Mouse (Mus musculus) embryonic facial prominence, embryonic 10.5 days (tissue): Measurements from ENCODE around the gene Xbp1. TPM values are rescaled to one million over a fixed set of nuclear protein-coding genes. Genes with fewer than 3 reads are reported as not detected.
"Not testable (repeated sequence)": the region's sequence is repeated elsewhere in the genome, so short reads cannot be mapped to it uniquely, and the experiment has no call there.

Experiments used
- DNase-seq: peaks from one replicate; pipeline ENCODE4 v3.0.0-alpha.2; 2017; ENCODE audit warnings: low spot score
- H3K27ac ChIP-seq: fragments of 300-500 bp; sonication (generic); replicated peaks from 2 replicates; pipeline ENCODE4 v1.5.1; 2016; ENCODE audit warnings: mild to moderate bottlenecking
- H3K27me3 ChIP-seq: fragments of 300-500 bp; sonication (generic); replicated peaks from 2 replicates; pipeline ENCODE4 v1.6.1; 2016; ENCODE audit warnings: low read depth, mild to moderate bottlenecking; ENCODE audit not compliant: poor library complexity, severe bottlenecking
- H3K36me3 ChIP-seq: fragments of 300-500 bp; sonication (generic); replicated peaks from 2 replicates; pipeline ENCODE4 v1.6.1; 2016; ENCODE audit warnings: mild to moderate bottlenecking, moderate library complexity
- H3K4me1 ChIP-seq: fragments of 300-500 bp; sonication (generic); 2 replicates; pipeline ENCODE4 v1.6.1; 2016
- H3K4me3 ChIP-seq: fragments of 300-500 bp; sonication (generic); 2 replicates; pipeline ENCODE4 v1.5.1; 2016; ENCODE audit warnings: mild to moderate bottlenecking, moderate library complexity
- H3K9me3 ChIP-seq: fragments of 300-500 bp; sonication (generic); 2 replicates; pipeline ENCODE4 v1.6.1; 2016; ENCODE audit warnings: mild to moderate bottlenecking
- WGBS: fragments of 180-500 bp; shearing (Covaris S2); methylation state at CpG from one replicate; pipeline ENCODE4 v1.1.7; 2016; 5-methylcytosine and 5-hydroxymethylcytosine counted together
- polyA plus RNA-seq: library from polyadenylated mRNA; unstranded; fragments of >200 nt; fragmentation: Nextera tagmentation; extraction: Ambion mirVana; gene quantifications from 2 replicates; pipeline ENCODE4 v1.2.1, GENCODE M21; 2016

Xbp1 gene
- polyA plus RNA-seq, 1 experiment from 2014 or later, result 119 TPM

DNA sequence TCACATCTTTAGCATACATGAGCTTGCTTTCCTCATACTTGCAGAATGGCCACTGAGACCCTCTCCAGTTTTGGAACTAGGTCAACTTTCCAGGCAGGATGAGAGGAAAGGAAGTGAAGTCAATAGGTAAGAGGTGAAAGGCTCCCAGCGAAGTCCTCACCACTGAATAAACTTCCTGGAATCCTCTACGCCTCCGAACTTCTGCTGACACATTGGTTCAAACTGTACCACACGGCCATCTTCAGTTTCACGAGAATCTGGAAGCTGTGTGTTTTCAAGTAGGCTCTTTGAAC lies 10.4 kb upstream of the Xbp1 start:
- H3K4me3 ChIP-seq, result no peak overlapping the region
- H3K9me3 ChIP-seq, result no peaks in the 10 kb centered on the region
- H3K36me3 ChIP-seq, result no peaks in the 10 kb centered on the region
- DNase-seq, result no peak
- no peaks in the 10 kb centered on the region for H3K27me3 ChIP-seq
- WGBS, result 75% methylated on average over 5 of the region's 5 CpGs
- no peak overlapping the region for H3K27ac ChIP-seq
- H3K4me1 ChIP-seq, result peaks cover 12% of the 10 kb centered on the region

DNA sequence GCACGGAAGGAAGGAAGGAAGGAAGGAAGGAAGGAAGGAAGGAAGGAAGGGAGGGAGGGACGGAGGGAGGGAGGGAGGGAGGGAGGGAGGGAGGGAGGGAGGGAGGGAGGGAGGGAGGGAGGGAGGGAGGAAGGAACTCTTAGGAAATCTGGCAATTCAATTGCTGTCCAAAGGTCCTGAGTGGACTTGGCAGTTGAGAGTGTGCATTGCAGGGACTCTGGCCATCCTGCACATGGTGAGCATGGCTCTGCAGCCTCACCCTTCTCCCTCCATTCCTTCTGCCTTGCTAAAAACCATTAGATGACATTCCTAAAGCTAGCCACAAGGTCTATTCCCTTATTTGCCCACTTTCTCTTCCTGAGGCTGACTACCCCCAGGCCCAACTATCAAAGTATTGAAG lies 9.8 kb upstream of the Xbp1 start:
- not testable (repeated sequence) for H3K9me3 ChIP-seq
- WGBS, result no CpG with 5 or more reads among the region's 2 CpGs

DNA sequence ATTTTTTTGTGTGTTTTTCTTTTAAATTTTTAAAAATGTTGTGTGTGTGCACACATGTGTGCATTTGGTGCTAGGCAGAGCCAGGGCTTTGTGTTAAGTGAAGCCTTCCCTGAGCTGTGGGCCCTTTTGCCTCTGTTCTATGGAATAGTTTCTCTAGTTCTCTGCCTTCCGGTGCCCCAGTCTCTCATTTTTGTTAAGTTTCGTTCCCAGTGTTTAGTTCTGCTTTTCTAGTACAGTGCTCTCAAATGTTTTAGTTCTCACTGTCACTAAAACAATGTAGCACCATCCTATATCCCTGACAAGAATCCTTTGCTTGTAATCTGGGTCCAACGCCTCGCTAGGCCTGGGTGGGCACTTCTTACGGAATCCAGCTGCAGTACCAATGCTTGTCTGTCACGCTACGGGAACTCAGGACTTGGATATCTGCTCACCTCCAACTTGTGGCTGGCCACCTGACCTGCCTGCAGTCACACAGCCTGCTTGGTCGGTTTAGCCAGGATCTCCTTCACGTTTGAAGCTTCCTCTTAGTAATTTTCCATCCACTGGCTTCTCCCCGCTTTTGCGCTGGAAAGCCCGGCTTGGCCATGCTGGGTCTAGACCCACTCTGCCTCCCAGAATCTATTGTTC lies 8.2 kb upstream of the Xbp1 start:
- no peaks in the 10 kb centered on the region for H3K27me3 ChIP-seq
- DNase-seq, result no peak
- no peak overlapping the region for H3K4me3 ChIP-seq
- no peaks in the 10 kb centered on the region for H3K9me3 ChIP-seq
- no peak overlapping the region for H3K27ac ChIP-seq
- 83% methylated on average over 12 of the region's 12 CpGs for WGBS
- H3K36me3 ChIP-seq, result no peaks in the 10 kb centered on the region
- no peaks in the 10 kb centered on the region for H3K4me1 ChIP-seq

More for the DNA sequence above, 9.8 kb upstream of the Xbp1 start:
- not testable (repeated sequence) for H3K27ac ChIP-seq, H3K36me3 ChIP-seq, H3K4me1 ChIP-seq, DNase-seq, H3K27me3 ChIP-seq, H3K4me3 ChIP-seq

DNA sequence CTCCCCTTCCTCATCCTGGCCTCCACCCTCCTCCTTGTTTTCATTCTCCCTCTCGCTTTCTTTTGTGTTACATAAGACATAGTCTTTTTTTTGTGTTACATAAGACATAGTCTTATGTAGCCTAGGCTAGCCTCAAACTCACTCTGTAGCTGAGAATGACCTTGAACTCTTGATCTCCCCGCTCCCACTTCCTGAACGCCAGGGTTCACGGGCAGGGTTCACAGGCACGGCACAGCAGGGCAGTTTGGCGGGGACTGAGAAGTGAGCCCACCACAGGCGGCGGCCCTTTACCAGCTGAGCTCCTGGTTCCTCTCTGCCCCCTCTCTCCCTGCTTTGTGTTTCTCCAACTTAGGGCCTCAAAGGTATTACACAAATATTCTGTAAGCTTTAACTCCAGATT lies 7.5 kb upstream of the Xbp1 start:
- no peak for DNase-seq
- no peak overlapping the region for H3K27ac ChIP-seq
- H3K27me3 ChIP-seq, result no peaks in the 10 kb centered on the region
- H3K4me1 ChIP-seq, result no peaks in the 10 kb centered on the region
- 81% methylated on average over 8 of the region's 8 CpGs for WGBS
- H3K36me3 ChIP-seq, result no peaks in the 10 kb centered on the region
- no peaks in the 10 kb centered on the region for H3K9me3 ChIP-seq
- no peak overlapping the region for H3K4me3 ChIP-seq

DNA sequence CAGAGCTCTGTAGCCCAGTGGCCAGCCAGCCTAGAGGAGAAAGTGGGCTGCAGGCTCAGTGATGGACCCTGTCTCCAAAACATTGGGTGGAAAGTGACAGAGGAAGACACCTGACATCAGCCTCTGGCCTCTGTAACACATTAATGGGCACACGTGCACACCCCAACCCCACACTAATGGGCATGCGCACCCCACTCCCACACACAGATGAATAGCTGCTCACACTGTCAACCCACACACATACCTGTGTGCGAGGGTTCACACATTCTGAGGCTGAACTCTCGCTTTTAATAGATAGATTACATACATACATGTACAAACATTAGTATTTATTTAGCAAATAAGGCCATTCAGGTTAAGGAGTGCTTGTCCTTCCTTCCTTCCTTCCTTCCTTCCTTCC lies 6.4 kb upstream of the Xbp1 start:
- Histone ChIP-seq H3K36me3 (no peaks in the 10 kb centered on the region), H3K4me3 (no peak overlapping the region), H3K9me3 (no peaks in the 10 kb centered on the region), H3K4me1 (no peaks in the 10 kb centered on the region), H3K27me3 (no peaks in the 10 kb centered on the region), H3K27ac (no peak overlapping the region)
- DNase-seq, result no peak
- 92% methylated on average over 4 of the region's 4 CpGs for WGBS

DNA sequence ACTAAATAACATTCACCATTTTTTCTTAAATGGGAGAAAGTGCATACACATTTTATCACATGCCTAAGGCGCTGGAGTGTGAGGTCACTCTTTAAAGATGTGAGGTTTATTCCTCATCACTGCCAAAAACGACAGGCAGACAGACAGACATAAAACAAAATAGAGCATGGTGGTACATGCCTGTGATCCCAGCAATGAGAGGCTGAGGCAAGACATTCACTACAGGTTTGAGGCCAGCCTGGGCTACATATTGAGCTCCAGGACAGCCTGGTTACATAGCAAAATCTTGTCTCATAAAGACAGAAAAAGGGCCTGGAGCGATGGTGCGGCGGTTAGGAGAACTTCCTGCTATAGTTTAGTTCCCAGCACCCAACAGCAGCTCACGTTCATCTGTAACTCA lies 5.3 kb upstream of the Xbp1 start:
- Histone ChIP-seq H3K4me3 (no peak overlapping the region), H3K4me1 (peaks cover 8% of the 10 kb centered on the region; the same call in 1 of the 2 replicates), H3K9me3 (no peaks in the 10 kb centered on the region), H3K27me3 (no peaks in the 10 kb centered on the region), H3K27ac (no peak overlapping the region), H3K36me3 (no peaks in the 10 kb centered on the region)
- DNase-seq, result no peak
- WGBS, result 80% methylated on average over 6 of the region's 6 CpGs

DNA sequence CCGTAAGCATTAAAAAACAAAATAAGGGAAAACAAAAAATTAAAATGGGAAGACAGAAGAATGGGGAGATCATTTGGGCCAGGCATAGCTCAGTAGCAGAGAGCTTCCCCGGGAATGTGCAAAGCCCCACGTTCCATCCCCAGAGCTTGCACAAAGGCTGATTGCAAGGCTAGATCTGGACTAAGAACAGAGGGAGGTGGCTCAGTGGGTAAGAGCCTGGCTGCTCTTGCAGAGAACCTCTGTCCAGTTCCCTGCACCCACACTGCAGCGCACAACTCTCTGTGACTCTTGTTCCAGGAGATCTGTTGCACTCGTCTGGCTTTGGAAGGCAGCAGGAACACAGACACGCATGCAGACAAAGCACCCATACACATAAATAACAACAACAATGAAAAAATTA lies 4.8 kb upstream of the Xbp1 start:
- 84% methylated on average over 6 of the region's 6 CpGs for WGBS
- H3K9me3 ChIP-seq, result no peaks in the 10 kb centered on the region
- H3K4me1 ChIP-seq, result peaks cover 9% of the 10 kb centered on the region
- no peaks in the 10 kb centered on the region for H3K27me3 ChIP-seq
- H3K27ac ChIP-seq, result no peak overlapping the region
- no peak for DNase-seq
- H3K4me3 ChIP-seq, result no peak overlapping the region
- no peaks in the 10 kb centered on the region for H3K36me3 ChIP-seq

DNA sequence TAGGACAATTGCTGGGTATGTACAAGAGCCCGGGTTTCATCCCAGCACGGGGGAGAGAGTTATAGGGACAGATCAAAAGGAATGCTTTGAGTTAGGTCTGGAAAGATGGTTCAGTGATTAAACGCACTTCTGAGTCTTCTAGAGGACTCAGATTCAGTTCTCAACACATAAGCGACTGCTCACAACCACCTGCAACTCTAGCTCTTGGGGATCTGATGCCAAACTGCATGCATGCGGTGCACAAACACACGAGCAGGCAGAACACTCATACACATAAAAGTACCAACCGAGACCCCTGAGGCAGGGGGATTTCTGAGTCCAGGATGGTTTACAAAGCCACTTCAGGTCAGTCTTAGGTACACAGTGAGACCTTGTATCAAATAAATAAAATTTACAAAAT lies 4.3 kb upstream of the Xbp1 start:
- peaks cover 9% of the 10 kb centered on the region for H3K4me1 ChIP-seq
- H3K36me3 ChIP-seq, result no peaks in the 10 kb centered on the region
- H3K27me3 ChIP-seq, result no peaks in the 10 kb centered on the region
- no peaks in the 10 kb centered on the region for H3K9me3 ChIP-seq
- H3K4me3 ChIP-seq, result no peak overlapping the region
- DNase-seq, result no peak
- no peak overlapping the region for H3K27ac ChIP-seq
- WGBS, result 88% methylated on average over 7 of the region's 7 CpGs

DNA sequence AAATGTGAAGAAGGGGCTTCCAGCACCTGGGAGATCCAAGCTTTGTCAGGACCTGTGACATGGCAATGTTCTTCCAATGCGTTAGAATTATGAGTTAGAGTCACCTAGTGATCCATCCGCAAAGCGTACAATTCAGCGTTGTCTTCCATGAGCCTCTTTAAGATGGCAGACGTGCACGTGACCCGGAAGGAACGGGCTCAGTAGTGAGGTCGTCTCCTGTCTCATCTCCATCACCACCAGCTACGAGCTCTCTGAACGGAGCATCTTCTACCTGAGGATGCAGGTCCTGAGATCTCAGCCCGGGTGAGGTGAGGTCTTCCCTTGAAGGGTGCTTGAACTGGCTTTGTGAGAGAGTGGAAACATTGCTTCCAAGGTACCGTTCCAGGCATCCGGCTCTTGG lies 3.8 kb upstream of the Xbp1 start:
- no peaks in the 10 kb centered on the region for H3K36me3 ChIP-seq

DNA sequence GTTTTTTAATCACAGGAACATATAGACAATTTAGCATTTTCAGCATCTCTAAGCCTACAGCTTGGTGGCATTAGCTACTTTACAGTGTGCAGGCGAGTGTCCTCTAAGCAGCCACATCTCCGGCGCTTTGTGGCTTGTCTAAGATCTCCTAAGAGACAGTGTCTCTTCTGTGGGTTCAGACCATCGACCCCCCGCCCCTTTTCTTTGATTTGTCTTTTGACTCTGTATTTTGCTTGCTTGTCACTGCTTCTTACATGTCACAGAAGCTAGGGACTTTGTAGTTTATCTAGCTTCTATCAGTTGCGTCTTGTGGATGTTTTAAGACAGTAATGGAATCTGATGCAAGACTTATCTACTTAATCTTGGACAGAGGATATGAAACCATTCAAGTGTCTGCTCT lies 3.1 kb upstream of the Xbp1 start:
- no peaks in the 10 kb centered on the region for H3K9me3 ChIP-seq
- no peak for DNase-seq
- peaks cover 15% of the 10 kb centered on the region for H3K4me1 ChIP-seq
- 86% methylated on average over 6 of the region's 6 CpGs for WGBS
- H3K27ac ChIP-seq, result no peak overlapping the region
- H3K4me3 ChIP-seq, result no peak overlapping the region
- H3K36me3 ChIP-seq, result peaks cover 2% of the 10 kb centered on the region
- no peaks in the 10 kb centered on the region for H3K27me3 ChIP-seq

More for the DNA sequence above, 3.8 kb upstream of the Xbp1 start:
- no peak for DNase-seq
- H3K27me3 ChIP-seq, result no peaks in the 10 kb centered on the region
- no peak overlapping the region for H3K27ac ChIP-seq
- H3K9me3 ChIP-seq, result no peaks in the 10 kb centered on the region
- H3K4me1 ChIP-seq, result peaks cover 9% of the 10 kb centered on the region
- 91% methylated on average over 14 of the region's 14 CpGs for WGBS
- no peak overlapping the region for H3K4me3 ChIP-seq

DNA sequence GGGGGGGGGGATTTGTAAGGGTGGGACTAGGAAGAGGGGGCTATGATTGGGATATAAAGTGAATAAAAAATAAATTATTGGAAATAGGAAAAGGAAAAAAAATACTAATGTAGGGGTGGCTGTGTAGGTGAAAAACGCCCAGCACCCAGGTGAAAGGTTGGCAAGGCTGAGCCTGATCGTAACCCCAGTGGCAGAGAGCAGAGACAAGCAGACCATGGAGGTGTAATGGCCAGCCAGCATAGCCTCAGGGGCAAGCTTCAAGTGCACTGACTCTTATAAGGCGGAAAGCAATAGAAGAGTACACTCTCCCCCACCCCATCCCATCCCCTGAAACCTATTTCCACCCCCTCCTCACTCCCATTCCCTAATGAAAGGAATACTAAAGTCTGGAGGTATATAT lies 778 bp upstream of the Xbp1 start:
- WGBS, result 75% methylated on average over 3 of the region's 3 CpGs
- no peaks in the 10 kb centered on the region for H3K9me3 ChIP-seq
- no peak for DNase-seq
- H3K36me3 ChIP-seq, result peaks cover 25% of the 10 kb centered on the region
- no peaks in the 10 kb centered on the region for H3K27me3 ChIP-seq
- H3K27ac ChIP-seq, result peak overlapping the region; percentile 98
- peaks cover 32% of the 10 kb centered on the region for H3K4me1 ChIP-seq
- peak overlapping the region; percentile 94 for H3K4me3 ChIP-seq

DNA sequence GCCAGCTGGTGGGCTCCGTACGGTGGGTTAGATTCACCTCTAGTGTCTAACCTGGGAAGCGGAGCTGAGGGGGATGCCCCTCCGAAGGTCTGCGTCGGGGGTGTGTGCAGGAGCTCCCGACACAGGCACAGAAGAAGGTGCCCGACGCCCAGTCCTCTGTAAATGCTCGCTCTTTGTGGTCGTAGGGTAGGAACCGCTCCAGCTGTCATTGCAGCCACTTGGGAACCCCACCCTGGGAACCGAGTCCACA lies 732 bp downstream of the Xbp1 start:
- under 1% methylated on average over 13 of the region's 13 CpGs for WGBS

DNA sequence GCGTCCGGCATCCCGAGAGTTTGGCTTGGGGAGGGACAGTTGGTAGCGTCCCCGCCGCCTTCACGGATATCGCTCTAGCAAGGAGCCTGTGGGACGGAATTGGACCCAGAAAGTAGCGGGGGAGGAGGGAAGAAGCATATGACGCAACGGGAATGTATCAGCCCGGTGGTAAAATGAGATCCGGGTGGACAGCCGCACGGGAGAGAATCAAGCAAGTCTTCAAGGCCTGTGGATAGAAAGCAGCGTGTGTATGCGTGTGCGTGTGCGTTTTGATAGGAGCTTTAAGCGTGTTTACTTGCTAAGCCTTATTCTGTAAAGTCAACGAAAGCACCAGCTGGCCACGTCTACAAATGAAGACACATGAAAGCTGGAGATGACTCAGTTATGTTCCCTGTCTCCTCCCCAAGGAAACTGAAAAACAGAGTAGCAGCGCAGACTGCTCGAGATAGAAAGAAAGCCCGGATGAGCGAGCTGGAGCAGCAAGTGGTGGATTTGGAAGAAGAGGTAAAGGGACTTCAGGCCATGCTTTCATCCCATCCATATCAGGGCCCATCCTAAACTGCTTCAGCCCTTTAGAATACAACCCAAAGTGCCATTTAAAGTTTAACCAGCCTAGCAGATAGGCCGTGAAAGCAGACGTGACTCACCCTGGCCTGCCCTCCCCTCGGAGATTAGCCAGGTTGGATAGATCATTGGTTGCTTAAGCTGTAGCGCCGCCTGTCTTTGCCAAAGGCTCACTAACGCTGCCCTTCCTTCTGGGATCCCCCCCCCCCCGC lies 1.2 kb downstream of the Xbp1 start:
- peaks cover 32% of the 10 kb centered on the region for H3K4me1 ChIP-seq
- under 1% methylated on average over 34 of the region's 34 CpGs for WGBS
- peak overlapping the region; percentile 94 for H3K4me3 ChIP-seq
- peak; percentile 72 for DNase-seq
- no peaks in the 10 kb centered on the region for H3K9me3 ChIP-seq
- peaks cover 45% of the 10 kb centered on the region for H3K36me3 ChIP-seq
- H3K27me3 ChIP-seq, result no peaks in the 10 kb centered on the region
- H3K27ac ChIP-seq, result peak overlapping the region; percentile 98

More for the DNA sequence above, 732 bp downstream of the Xbp1 start:
- H3K27me3 ChIP-seq, result no peaks in the 10 kb centered on the region
- peaks cover 32% of the 10 kb centered on the region for H3K4me1 ChIP-seq
- no peak for DNase-seq
- H3K36me3 ChIP-seq, result peaks cover 40% of the 10 kb centered on the region
- H3K9me3 ChIP-seq, result no peaks in the 10 kb centered on the region
- H3K4me3 ChIP-seq, result peak overlapping the region; percentile 94
- H3K27ac ChIP-seq, result peak overlapping the region; percentile 98
